ENCODE assay signal across 8 mouse cellular contexts in the genomic region with DNA sequence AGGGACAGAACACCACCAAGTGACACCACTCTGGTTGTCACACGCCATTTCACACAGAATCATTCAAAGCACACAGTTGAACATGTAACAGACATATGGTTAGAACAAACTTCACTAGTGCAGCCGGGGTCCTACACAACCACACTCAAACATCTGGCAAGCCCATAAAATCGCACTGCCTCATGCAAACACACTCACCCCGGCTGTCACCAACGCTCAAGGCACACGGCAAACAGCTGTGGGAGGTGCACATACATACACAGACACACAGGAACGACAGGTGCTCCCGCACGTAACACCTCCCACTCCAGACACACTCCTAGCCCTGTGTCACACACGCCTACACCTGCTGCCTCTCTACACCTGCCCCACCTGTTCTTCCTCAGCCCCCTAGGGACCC. TPM values are rescaled to one million over a fixed set of nuclear protein-coding genes. Genes with fewer than 3 reads are reported as not detected.
DNase-seq lines count a peak whose midpoint lies in the region; ATAC-seq and TF ChIP-seq lines count a peak whose summit lies in the region.

No protein-coding gene starts in this region.

- H3K4me3 ChIP-seq in heart, adult 2 months: peak overlapping the region; percentile 52
- no peak overlapping the region for H3K4me3 ChIP-seq in neural tube, embryonic 11.5 days (ENCODE audit: low read depth, low read length)
- H3K4me3 ChIP-seq in liver, embryonic 12.5 days: peak overlapping the region; percentile 36
- H3K4me3 ChIP-seq in gastrocnemius, adult 2 months: no peak overlapping the region

- no peak for TF ChIP-seq EP300 in heart, adult 2 months (IDR thresholded peaks at IDR 0.05; ENCODE audit: insufficient read depth, low read depth, low read length)

- 49% methylated on average over 10 of the region's 10 CpGs for WGBS in heart, adult 2 months
- WGBS in neural tube, embryonic 11.5 days: 51% methylated on average over 10 of the region's 10 CpGs
- WGBS in liver, embryonic 12.5 days (ENCODE audit: insufficient replicate concordance): 57% methylated on average over 10 of the region's 10 CpGs

- no peaks in the 10 kb centered on the region for H3K79me2 ChIP-seq in heart, adult 2 months (replicated peaks; ENCODE audit: control insufficient read depth, insufficient read depth, low read length)

- TF ChIP-seq POLR2A in heart, adult 2 months (IDR thresholded peaks at IDR 0.05; ENCODE audit: insufficient read depth, low read depth, low read length): no peak

- ATAC-seq in neural tube, embryonic 11.5 days (ENCODE audit: insufficient read depth, low FRiP score, low TSS enrichment): no peak
- ATAC-seq in liver, embryonic 12.5 days: no peak

- H3K36me3 ChIP-seq in heart, adult 2 months (ENCODE audit: control insufficient read depth, insufficient read depth, low read length): no peaks in the 10 kb centered on the region
- no peaks in the 10 kb centered on the region for H3K36me3 ChIP-seq in neural tube, embryonic 11.5 days (ENCODE audit: control insufficient read depth, insufficient read depth, low read length)
- peaks cover 4% of the 10 kb centered on the region; the same call in 1 of the 2 replicates for H3K36me3 ChIP-seq in liver, embryonic 12.5 days

- H3K4me2 ChIP-seq in neural tube, embryonic 11.5 days (ENCODE audit: low read depth): peak overlapping the region; percentile 81
- H3K4me2 ChIP-seq in liver, embryonic 12.5 days: peak overlapping the region; percentile 61

- no peak for TF ChIP-seq CTCF in heart, adult 2 months (IDR thresholded peaks at IDR 0.05)
- TF ChIP-seq CTCF in gastrocnemius, adult 2 months (IDR thresholded peaks at IDR 0.05): no peak

- no peak for DNase-seq in heart, adult 2 months
- no peak for DNase-seq in heart, adult 9 months (ENCODE audit: low spot score in 2 of 2)
- no peak for DNase-seq in neural tube, embryonic 11.5 days (ENCODE audit: low spot score)
- no peak for DNase-seq in neural tube, embryonic 10.5 days (ENCODE audit: extremely low spot score, low spot score)
- no peak for DNase-seq in gastrocnemius, adult 2 months
- no peak for DNase-seq in urinary bladder, adult 18-20 months (ENCODE audit: low spot score in 2 of 2)
- DNase-seq in embryo, embryonic 9.5 days (ENCODE audit: extremely low spot score): no peak

- H3K27me3 ChIP-seq in heart, adult 2 months (ENCODE audit: control insufficient read depth, insufficient read depth, low read length): no peaks in the 10 kb centered on the region
- H3K27me3 ChIP-seq in neural tube, embryonic 11.5 days (ENCODE audit: control insufficient read depth, insufficient read depth, low read length): peaks cover 7% of the 10 kb centered on the region; the same call in 1 of the 2 replicates
- peaks cover 68% of the 10 kb centered on the region for H3K27me3 ChIP-seq in liver, embryonic 12.5 days (replicated peaks)

- H3K9me3 ChIP-seq in neural tube, embryonic 11.5 days (ENCODE audit: control insufficient read depth, low read length): no peaks in the 10 kb centered on the region
- no peaks in the 10 kb centered on the region for H3K9me3 ChIP-seq in liver, embryonic 12.5 days (replicated peaks)

- peak overlapping the region; percentile 79 for H3K9ac ChIP-seq in heart, adult 2 months (ENCODE audit: low read depth, low read length)
- no peak overlapping the region; the same call in 1 of the 2 replicates for H3K9ac ChIP-seq in neural tube, embryonic 11.5 days (ENCODE audit: low read length)
- no peak overlapping the region for H3K9ac ChIP-seq in liver, embryonic 12.5 days

- intact Hi-C loops in heart, adult 2 months (cut with DNase I): no loop called here
- intact Hi-C loops in gastrocnemius, adult 2 months (cut with DNase I): no loop called here

- peaks cover 3% of the 10 kb centered on the region; the same call in 1 of the 2 replicates for H3K4me1 ChIP-seq in heart, adult 2 months (ENCODE audit: control insufficient read depth, insufficient read depth, low read length)
- H3K4me1 ChIP-seq in neural tube, embryonic 11.5 days (ENCODE audit: control insufficient read depth, insufficient read depth, low read length): peaks cover 14% of the 10 kb centered on the region
- peaks cover 38% of the 10 kb centered on the region for H3K4me1 ChIP-seq in liver, embryonic 12.5 days

- H3K27ac ChIP-seq in heart, adult 2 months: peak overlapping the region; percentile 79
- no peak overlapping the region for H3K27ac ChIP-seq in neural tube, embryonic 11.5 days (ENCODE audit: low read depth, low read length)
- no peak overlapping the region for H3K27ac ChIP-seq in liver, embryonic 12.5 days
- no peak overlapping the region for H3K27ac ChIP-seq in gastrocnemius, adult 2 months

RNA-seq across cellular contexts. Expression of gene Kcnip2, which starts 0.7 kb away (rescaled TPM):
- total RNA-seq in heart, adult 2 months (2021): 100 to 1,000 TPM; 174 to 203 TPM
- polyA plus RNA-seq in heart, adult 2 months (2012; rRNA removed): 216 and 276 TPM in 2 replicates
- 2.3 and 4.4 TPM in 2 replicates for polyA plus RNA-seq in neural tube, embryonic 11.5 days (2014; fragmentation: Nextera tagmentation; extraction: Ambion mirVana)
- 1.3 and 1.4 TPM in 2 replicates for polyA plus RNA-seq in liver, embryonic 12.5 days (2016; fragmentation: Nextera tagmentation; extraction: Ambion mirVana)
- total RNA-seq in gastrocnemius, adult 2 months (2021): under 1 TPM; 0.48 to 0.70 TPM

RNA-seq across cellular contexts. Expression of gene Mgea5, which starts 31.5 kb away (rescaled TPM):
- total RNA-seq in heart, adult 2 months (2021): 10 to 100 TPM; 70.8 to 81.9 TPM
- 22.4 and 49.3 TPM in 2 replicates for polyA plus RNA-seq in heart, adult 2 months (2012; rRNA removed)
- polyA plus RNA-seq in neural tube, embryonic 11.5 days (2014; fragmentation: Nextera tagmentation; extraction: Ambion mirVana): 65.8 and 69.7 TPM in 2 replicates
- polyA plus RNA-seq in liver, embryonic 12.5 days (2016; fragmentation: Nextera tagmentation; extraction: Ambion mirVana): 34.8 and 37.9 TPM in 2 replicates
- 10 to 100 TPM; 35.2 to 41.8 TPM for total RNA-seq in gastrocnemius, adult 2 months (2021)

Comparison
In these comparisons a context has a peak if more than half of its experiments do, and no peak if none do; other contexts are left out.
1. H3K4me3 ChIP-seq: peak in heart, adult 2 months (single experiment) and liver, embryonic 12.5 days (single experiment); none in neural tube, embryonic 11.5 days (single experiment) and gastrocnemius, adult 2 months (single experiment).
2. RNA of gene Kcnip2, which starts 0.7 kb away (polyA plus RNA-seq): 216 to 276 TPM in heart, adult 2 months; 2.3 to 4.4 TPM in neural tube, embryonic 11.5 days and 1.3 to 1.4 TPM in liver, embryonic 12.5 days; every median in the first group is over 10 times any median in the second.